Mouse (Mus musculus): Measurements from ENCODE around the gene Ssu72. TPM values are rescaled to one million over a fixed set of nuclear protein-coding genes. Genes with fewer than 3 reads are reported as not detected.
A peak's percentile ranks its signal among the peaks of the same experiment; 100 is the strongest.
"Not testable (repeated sequence)": the region's sequence is repeated elsewhere in the genome, so short reads cannot be mapped to it uniquely, and the experiment has no call there.

Gene Ssu72
- total RNA-seq (2021), result 10 to 100 TPM; 32.4 to 36.3 TPM
- long read RNA-seq, experiment 1, transcript Ssu72-203 (2 exons, 1,555 nt), result minor isoform, 7 of 138 reads
- long read RNA-seq, experiment 1, transcript Ssu72-201 (5 exons, 1,472 nt), result major isoform, 93 of 138 reads
- long read RNA-seq, experiment 1, partial matches to known transcripts, result 30 of 138 reads
- long read RNA-seq, experiment 1, other reads (novel, unspliced or antisense), result 4 of 138 reads
- long read RNA-seq, experiment 2, transcript Ssu72-201 (5 exons, 1,472 nt), result major isoform, 65 of 89 reads
- long read RNA-seq, experiment 2, partial matches to known transcripts, result 0 of 89 reads
- long read RNA-seq, experiment 2, other reads (novel, unspliced or antisense), result 19 of 89 reads

DNA sequence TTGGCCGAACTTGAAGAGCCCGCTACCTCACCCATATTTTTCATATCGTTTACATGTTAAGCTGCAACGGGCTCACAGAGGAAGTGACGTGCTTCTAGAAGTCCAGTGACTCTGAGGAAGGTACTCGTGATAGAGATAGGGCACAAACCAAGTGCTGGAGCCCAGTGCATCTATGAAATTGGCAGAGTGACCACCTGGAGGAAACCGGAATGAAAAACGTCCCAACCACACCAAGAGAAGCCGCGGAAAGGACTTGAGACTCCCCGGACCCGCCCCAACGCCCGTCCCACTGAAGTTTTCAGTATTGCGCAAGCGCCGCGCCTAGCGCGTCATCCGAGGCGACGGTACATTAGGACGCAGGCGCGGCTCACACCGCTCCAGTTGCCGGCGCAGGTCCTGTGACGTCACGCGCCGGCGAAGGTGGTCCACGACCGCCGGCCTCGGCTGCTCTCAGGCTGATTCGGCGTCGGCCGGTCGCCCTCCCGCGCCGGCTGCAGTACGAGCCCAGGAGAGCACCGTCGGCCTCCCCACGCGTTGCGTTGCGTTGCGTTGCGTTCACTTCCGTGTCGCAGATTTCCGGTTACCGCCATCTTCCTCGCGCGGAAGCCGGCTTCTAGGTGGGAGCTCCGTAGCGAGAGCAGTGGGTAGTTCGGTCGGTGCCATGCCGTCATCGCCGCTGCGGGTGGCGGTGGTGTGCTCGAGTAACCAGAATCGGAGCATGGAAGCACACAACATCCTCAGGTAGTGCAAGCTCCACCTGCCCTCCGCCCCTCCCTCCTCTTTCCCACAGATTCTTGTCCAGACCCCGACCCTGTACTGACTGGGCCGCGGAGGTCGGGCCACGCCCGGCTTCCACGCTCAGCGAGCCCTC lies at the start of gene Ssu72:
Ssu72 (plus strand) TSS at position 80 of the 871 bp plus-strand sequence.
- DNase-seq, result peak; percentile 90

DNA sequence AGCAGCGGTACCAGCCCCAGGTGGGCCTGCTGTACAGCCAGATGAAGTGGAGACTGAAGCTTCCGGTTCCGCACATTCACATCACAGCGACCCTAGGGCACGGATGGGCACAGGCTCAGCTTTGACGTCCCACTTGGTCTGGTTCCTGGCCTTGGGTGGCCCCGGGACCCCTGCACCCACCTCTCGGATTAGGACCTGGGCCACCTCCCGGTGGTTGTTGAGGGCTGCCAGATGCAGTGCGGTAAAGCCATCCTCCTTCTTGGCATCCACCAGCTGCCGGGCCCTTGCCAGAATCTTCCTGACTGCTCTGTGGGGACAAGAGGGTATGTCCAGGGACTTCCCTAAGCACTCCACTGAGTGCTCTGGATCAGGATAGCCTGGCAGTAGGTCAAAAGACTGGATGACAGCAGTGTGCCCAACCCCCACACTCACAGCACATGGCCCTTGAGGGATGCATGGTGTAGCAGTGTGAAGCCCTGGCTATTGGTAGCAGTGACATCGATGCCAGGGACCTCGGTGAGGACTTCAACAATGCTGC lies 48.3 kb upstream of the Ssu72 start:
- no peak for DNase-seq

DNA sequence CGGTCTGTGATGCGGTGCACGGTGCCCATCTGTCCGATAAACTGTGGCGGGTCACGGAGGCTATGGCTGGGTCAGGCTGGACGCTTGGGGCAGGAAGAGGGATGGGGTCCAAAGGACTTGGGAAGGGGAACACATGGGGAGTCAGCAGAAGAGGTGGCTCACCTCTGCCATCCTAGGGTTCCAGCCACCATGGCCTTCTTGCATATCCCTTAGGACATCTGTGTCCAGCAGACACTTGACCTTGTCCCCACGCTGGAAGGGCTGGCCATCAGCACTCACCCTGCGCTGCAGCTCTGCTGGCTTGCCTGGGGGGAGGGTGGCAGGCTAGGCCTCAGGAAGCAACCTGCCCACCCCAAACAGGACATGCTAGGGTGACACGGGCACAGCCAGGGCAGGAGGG lies 45.6 kb upstream of the Ssu72 start:
- no peak for DNase-seq

DNA sequence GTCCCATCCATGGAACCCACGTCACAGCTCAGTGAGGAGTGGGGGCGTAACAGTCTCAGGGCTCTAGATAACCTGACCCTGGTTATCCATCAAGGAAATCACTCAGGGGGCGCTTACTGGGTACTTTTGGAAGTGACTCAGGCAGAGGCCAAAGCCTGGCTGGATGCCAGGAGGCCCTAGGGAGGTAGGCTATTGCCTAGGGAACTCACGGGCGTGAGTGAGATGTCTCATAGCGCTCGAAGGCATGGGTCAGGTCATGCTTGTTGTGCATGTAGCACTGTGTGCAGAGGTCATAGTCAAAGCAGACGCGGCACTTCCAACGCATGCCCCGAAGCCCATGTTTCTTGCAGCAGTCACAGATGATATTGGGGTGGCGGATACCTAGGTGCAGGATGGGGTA lies 44.0 kb upstream of the Ssu72 start:
- no peak for DNase-seq

DNA sequence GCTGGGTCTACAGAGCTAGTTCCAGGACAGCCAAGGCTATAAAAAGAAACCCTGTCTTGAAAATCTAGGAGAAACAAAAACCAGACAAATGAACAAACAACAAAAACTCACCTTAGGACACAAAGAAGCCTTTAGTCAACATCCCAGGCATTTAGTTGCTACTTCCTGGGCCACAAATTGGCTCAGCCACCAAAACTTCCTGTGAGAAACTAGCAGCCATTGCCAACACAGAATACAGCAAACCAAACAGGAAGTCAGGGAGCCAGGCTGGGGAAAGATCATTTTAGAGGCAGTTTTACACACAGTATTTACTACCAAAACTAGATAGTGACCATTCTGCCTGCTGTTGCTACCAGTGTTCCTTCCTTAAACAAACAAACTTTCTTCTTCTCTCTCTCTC lies 37.7 kb upstream of the Ssu72 start:
- no peak for DNase-seq

DNA sequence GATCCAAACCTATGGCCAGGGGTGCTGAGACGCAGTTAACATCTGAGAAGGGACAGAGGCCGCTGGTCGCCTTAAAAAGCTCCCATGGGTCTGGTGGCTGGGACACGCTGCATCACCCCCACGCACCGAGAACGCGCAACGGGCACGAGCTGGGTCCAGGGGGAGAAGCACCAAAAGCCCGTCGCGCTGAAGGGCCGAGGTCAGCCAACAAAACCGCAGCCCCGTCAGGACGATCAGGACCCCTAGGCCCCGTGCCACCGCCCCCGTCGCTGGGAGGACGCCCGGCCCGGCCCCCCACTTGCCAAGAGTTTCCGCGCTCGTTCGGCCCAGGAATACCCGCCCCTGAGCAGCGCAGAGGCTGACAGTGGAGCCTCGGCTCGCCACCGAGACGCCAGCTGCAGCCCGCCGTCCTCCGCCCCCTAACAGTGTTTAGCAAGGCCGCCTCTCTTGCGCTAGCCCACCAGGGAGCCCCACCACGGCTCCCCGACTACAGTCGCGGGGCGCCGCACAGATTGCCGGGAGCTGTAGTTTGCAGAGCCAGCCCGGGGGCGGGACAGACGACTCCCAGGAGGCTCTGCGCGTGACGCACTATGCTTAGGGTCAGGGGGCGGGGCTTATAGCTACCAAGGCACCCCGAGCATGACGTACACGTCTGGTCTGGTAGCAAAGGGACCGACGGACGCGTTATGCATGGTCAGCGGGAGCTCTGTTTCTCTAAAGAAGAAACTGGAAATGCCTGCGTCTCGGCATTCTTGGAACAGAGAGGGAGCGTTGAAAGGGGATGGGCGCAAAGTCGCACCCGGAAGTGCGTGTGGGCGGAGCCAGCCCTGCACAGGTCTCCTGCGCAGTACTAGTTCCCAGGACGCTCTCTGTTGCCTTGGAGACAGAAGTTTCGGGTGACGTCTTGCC lies 35.7 kb upstream of the Ssu72 start, which contains the start of gene Mib2:
Mib2 (minus strand) TSS at position 510 of the 909 bp plus-strand sequence.
- DNase-seq, result peak; percentile 95

DNA sequence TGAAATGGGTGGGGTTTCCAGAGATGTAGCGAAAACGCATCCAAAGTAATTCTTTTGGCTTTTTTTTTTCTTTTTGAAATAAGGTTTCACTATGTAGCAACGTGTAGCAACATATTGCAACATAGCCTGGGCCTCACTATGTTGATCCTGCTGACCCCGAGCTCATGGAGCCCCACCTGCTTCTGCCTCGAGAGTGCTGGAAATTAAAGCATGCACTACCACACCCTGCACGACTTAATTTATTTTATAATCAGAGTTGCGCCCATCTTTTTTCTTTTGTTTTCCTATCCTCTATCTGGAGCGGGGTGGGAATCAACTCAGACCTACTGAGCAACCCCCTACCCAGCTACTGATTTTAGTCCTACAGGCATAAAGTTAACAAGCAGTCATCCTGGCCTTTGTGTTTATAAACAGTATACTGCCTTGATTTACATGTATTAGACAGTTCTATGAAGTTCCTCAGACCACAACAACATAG lies 35.0 kb upstream of the Ssu72 start:
- no peak for DNase-seq

DNA sequence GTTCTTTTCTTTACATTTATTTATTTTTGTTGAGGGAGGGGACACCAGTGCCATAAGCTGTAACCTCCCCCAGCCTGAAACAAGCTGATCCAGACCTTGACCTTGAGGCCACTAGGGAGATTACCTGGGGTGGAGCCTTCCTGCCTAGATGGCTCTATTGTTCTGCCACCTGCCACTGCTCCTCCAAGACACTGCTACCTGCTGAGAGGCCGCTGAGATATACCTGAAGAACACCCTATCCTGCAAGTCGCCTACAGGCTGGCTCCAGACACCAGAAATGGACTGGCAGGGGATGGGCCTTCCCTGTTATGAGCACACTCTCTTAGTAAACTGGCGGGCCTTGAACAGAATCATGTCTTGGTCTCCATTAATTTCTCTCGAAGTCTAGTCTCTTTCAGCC lies 34.4 kb upstream of the Ssu72 start:
- not testable (repeated sequence) for DNase-seq

DNA sequence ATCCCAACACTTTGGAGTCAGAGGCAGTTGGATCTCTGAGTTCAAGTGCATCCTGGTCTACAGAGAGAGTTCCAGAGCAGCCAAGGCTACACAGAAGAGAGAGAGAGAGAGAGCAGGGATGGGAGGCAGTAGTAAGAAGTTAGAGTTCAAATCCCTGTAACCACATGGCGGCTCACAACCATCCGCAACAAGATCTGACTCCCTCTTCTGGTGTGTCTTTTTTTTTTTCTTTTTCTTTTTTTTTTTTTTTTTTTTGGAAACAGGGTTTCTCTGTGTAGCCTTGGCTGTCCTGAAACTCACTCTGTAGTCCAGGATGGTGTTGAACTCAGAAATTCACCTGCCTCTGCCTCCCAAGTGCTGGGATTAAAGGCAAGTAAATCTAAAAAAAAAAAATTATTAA lies 32.5 kb upstream of the Ssu72 start:
- no peak for DNase-seq

DNA sequence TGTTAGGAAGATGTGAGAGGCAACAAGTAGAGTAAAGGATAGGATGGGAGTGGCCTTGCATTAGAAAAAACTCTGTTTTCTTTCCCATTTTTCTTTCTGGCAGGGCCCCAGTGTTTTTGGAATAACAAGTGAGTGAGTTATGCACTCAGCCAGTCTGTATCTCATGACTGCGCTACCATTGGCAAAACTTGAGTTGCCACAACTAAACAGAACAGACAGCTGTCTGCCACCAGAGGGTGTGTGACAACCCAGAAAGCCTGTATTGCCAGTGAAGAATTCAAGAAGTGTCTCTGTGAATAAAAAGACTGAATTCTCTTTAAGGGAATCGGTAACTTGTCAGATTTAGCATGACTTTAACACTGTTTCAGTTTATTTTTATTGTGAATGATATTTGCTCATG lies 28.6 kb upstream of the Ssu72 start:
- no peak for DNase-seq

DNA sequence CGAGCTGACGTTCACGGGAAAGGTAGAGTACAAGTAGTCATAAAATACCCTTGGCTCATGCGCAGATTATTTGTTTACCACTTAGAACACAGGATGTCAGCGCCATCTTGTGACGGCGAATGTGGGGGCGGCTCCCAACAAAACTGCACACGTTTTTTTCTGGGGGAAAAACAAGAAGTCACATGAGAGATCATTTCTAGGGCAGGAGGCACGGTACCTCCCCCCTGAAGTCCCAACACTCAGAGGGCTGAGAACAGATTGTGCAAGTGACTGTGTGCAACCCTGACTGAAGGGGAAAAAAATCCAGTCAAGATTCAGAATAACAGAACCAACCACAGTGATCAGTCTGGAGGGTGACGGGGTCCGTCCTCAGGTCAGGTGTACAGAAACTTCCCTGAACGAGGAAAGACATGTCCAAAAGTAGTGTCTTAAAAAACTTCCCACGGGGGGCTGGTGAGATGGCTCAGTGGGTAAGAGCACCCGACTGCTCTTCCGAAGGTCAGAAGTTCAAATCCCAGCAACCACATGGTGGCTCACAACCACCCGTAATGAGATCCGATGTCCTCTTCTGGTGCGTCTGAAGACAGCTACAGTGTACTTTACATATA lies 20.8 kb upstream of the Ssu72 start:
- not testable (repeated sequence) for DNase-seq

DNA sequence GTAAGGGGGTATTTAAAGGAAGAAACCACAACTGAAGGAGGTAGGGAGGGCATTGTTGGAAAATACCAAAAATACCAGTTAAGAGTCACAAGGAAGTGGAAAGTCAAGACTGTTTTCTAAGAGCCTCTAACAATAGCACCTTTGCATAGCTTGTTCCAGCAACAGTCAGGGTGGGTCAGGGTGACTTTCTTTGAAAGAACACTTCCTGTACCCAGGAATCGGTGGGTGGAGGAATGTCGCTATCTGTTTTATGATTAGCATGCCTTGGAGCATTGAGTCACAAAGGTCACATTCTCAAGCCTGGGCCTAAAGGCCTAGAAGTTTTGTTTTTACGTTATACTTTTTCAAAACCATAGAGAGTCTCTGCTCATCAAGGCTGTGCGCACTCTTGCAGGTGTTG lies 16.8 kb upstream of the Ssu72 start:
- not testable (repeated sequence) for DNase-seq

DNA sequence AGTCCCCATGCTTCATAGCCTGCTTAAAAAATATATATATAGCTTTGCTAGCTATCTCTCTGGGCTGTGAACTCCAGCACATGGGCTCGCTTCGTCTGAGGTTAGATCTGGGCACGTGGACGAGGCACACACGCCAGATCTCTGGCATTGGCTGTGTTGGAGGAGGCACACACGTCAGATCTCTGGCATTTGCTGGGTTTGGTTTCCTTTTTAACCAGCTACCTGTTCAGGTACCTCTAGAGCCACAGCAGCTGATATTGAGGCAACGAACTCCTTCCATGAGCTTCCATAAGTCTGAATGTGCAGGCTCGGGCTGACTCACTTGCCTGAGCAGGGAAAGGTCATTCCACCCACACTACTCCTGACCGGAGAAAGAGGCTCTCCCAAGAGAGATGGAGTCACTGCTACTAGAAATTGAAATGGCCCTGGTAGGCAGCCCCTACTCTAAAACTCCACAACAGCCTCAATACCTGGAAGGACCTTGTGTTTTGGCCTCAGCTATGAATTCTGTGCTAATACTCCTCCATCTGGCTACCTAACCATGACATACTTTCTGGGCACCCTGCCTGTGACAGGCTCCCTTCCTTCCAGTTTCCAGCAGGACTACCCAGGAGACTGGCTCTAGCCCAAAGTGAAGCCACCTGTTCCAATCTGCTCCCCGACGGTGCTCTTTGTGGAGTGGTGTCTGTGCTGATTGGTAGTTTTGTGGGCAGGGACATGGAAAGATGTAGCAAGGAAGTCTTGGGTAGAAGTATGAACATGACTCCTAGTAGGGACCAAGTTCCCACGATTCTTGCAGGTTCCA lies 13.8 kb upstream of the Ssu72 start:
- no peak for DNase-seq

DNA sequence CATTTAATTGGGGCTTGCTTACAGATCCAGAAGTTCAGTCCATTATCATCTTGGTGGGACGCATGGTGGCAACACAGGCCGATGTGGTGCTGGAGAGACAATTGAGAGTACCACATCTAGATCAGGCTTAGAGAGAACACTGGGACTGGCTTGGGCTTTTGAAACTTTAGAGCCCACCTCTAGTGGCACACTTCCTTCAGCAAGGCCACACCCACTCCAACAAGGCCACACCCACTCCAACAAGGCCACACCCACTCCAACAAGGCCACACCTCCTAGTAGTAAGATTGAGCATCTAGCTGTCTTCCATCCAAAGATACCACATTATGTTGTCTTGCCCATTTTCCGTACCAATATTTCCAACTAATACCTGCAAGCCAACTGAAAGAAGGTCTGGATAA lies 12.2 kb upstream of the Ssu72 start:
- no peak for DNase-seq

DNA sequence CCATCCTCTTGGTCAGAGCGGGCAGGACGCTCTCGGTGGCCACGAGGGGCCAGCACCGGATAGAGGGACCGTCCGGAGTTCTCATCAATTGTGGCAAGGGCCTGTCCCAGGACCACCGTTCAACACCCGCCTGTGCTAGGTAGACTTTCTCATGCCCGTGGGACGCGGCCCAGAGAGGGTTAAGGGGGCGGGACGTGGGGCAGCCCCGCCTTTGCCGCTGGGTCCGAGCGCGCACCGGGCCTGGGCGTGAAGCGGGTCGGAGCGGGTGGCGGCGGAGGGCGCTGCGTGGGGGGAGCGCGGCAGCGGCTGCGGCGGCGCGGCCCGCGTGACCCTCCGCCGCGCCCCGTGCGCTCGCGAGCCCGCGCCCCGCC lies 10.5 kb upstream of the Ssu72 start, which contains the start of gene Fndc10:
Fndc10 (plus strand) TSS at position 232 of the 371 bp plus-strand sequence.
- DNase-seq, result peak; percentile 58

DNA sequence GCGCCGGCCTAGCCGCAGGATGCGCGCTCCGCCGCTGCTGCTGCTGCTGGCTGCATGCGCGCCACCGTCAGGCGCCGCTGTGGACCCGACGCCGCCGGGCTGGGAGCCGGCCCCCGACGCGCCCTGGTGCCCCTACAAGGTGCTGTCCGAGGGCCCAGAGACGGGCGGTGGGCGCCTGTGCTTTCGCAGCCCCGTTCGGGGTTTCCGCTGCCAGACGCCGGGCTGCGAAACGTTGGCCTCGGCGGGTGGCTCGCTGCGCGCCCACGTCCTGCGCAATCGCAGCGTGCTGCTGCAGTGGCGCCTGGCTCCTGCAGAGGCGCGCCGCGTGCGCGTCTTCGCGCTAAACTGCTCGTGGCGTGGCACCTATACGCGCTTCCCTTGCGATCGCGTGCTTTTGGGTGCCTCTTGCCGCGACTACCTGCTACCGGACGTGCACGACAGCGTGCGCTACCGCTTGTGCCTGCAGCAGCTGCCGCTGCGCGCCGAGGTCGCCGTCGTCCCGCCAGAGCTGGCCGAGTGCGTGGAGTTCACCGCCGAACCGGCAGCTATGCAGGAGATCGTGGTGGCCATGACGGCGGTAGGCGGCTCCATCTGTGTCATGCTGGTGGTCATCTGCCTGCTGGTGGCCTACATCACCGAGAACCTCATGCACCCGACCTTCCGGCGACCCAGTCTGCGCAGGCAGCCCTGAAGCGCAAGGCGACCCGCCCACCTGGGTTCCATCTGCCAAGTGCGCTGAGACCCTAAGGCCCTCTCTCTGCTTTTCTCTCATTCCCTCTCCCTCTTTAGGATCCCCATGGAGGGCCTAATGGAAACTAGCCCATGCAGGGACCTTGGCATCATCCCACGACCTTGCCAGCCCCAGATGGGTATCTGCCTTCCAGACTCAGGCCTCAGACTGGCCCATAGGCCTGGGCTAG lies 9.9 kb upstream of the Ssu72 start:
- peak; percentile 57 for DNase-seq

DNA sequence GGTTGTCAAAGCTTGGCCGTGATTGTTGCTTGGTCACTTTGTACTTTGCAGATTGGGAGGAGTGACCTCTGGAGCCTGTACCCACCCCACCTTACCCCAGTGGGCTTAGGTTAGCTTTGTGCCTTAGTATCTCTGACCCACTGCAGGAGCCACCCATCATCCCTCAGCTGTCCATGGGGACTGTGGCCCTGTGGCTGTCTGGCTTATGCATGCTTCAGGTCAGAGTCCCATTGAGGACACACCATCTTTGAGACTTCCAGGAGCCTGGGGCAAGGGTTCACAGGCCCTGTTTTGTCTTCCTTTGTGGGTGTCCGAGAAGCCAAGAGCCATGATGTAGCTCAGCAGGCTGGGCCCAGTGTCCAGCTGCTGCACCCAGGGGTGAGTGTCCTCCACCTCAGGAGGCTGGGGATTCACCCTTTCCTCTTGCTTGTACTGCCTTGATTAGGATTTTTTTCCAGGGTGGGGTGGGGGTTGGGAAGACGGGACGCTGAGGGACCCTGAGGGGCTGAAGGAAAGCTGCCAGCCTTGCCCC lies 9.0 kb upstream of the Ssu72 start:
- no peak for DNase-seq

DNA sequence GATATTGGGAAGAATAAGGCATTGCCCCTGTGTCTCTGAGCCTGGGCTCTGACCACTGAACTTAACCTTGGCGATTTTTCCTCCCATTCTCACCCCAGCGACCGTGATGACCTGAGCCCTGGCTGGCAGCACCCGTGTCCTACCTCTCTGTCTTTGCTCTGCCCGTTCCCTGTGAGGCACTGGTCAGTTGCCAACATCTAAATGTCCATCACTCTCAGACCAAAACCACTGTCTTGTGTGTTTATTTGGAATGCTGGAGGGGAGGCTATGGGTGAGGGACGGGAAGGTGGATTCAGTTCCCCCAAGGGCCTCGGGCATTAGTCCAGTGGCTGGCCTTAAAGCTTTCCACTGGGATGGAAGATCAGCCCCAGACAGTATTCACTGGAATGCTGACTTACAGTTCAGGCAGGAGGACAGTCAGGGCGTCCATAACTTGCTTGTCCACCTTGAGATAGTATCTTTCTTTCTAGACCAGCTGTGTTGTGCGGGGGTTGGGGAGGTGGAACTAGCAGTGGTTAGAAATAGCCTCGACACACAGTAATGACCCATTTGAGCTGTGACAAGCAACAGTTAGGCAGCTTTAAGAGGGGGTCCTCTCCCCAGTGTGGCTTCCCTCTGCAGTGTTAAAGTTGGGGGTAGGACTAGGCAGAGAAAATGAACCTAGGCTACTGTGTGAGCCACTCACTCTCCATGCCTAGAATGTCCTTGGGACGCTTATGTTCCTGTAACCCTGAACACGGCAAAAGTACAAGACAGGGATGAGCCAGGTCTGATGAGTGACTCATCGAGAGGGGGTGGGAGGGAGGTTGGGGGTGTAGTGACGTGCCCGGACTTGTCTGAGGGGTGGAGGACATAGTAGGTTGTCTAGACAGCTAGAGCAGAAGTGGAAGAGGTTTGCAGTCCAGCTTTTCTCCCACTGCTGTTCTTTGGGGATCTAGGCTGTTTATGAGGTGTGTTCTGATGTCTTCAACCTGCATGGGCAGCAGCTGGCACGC lies 8.0 kb upstream of the Ssu72 start:
- DNase-seq, result no peak
